Mouse (Mus musculus): ENCODE data around the gene Upk3b. TPM values are rescaled to one million over a fixed set of nuclear protein-coding genes. Genes with fewer than 3 reads are reported as not detected.

The Upk3b gene
- total RNA-seq, 2 experiments from 2014 or later = 13.2 to 14.6 TPM

GRCm38 (mm10) chr5:136075076-136075475 is 36.8 kb downstream of the Upk3b start:
- no peak for DNase-seq

GRCm38 (mm10) chr5:136076284-136076683 is 38.0 kb downstream of the Upk3b start:
- no peak for DNase-seq

- DNase-seq = no peak
Observed at GRCm38 (mm10) chr5:136077001-136077550, 38.8 kb downstream of the Upk3b start.

GRCm38 (mm10) chr5:136078136-136078535 is 39.8 kb downstream of the Upk3b start:
- DNase-seq = no peak

- no peak for DNase-seq
Observed at GRCm38 (mm10) chr5:136082345-136082744, 44.0 kb downstream of the Upk3b start.

GRCm38 (mm10) chr5:136083669-136084107 is 45.4 kb downstream of the Upk3b start, which contains the start of gene Rasa4:
Gene Rasa4 (plus strand): TSS chr5:136083916.
- peak; percentile 94 for DNase-seq

GRCm38 (mm10) chr5:136084144-136084881 is 46.0 kb downstream of the Upk3b start:
- DNase-seq = peak; percentile 43

- peak; percentile 72 for DNase-seq
Observed at GRCm38 (mm10) chr5:136084891-136085651, 46.8 kb downstream of the Upk3b start.

GRCm38 (mm10) chr5:136086290-136086689 is 48.0 kb downstream of the Upk3b start:
- DNase-seq = no peak

- peak; percentile 22 for DNase-seq
Observed at GRCm38 (mm10) chr5:136088821-136089575, 50.7 kb downstream of the Upk3b start.

- DNase-seq = no peak
Observed at GRCm38 (mm10) chr5:136091927-136092326, 53.6 kb downstream of the Upk3b start.

- no peak for DNase-seq
Observed at GRCm38 (mm10) chr5:136094249-136095010, 56.1 kb downstream of the Upk3b start.

- DNase-seq = no peak
Observed at GRCm38 (mm10) chr5:136095089-136095488, 56.8 kb downstream of the Upk3b start.

Other genes with a start within 250 kb of the Upk3b start
- gene Srrm3, start 231.6 kb upstream of the Upk3b start, total RNA-seq (2021) = 1 to 10 TPM; 2.5 to 4.3 TPM
- 10 to 100 TPM; 68.2 to 90.0 TPM for gene Hspb1, start 150.6 kb upstream of the Upk3b start, total RNA-seq (2021)
- gene Ywhag, start 103.9 kb upstream of the Upk3b start, total RNA-seq (2021) = 100 to 1,000 TPM; 413 to 414 TPM
- 1 to 10 TPM; 1.9 to 2.3 TPM for gene Ssc4d, start 64.0 kb upstream of the Upk3b start, total RNA-seq (2021)
- gene Zp3, start 58.4 kb upstream of the Upk3b start, total RNA-seq (2021) = under 1 TPM in 1 of 2 experiments, not detected in 1; 0.30 TPM
- gene Dtx2, start 43.7 kb upstream of the Upk3b start, total RNA-seq (2021) = 10 to 100 TPM; 16.6 to 19.2 TPM
- under 1 TPM; 0.39 to 0.45 TPM for gene Upk3bl, start 16.0 kb downstream of the Upk3b start, total RNA-seq (2021)
- 10 to 100 TPM in 1 of 2 experiments, 1 to 10 TPM in 1; 8.4 to 13.7 TPM for gene Rasa4, start 45.4 kb downstream of the Upk3b start, total RNA-seq (2021)
- 10 to 100 TPM; 84.1 to 89.4 TPM for gene Polr2j, start 78.1 kb downstream of the Upk3b start, total RNA-seq (2021)
- 10 to 100 TPM in 1 of 2 experiments, 1 to 10 TPM in 1; 8.6 to 11.9 TPM for gene Lrwd1, start 97.6 kb downstream of the Upk3b start, total RNA-seq (2021)
- gene Alkbh4, start 97.7 kb downstream of the Upk3b start, total RNA-seq (2021) = 1 to 10 TPM; 5.6 to 9.2 TPM
- 1 to 10 TPM; 5.1 to 6.6 TPM for gene Orai2, start 132.2 kb downstream of the Upk3b start, total RNA-seq (2021)
- gene Prkrip1, start 160.5 kb downstream of the Upk3b start, total RNA-seq (2021) = 10 to 100 TPM; 30.0 to 33.2 TPM
- 10 to 100 TPM; 29.1 to 30.7 TPM for gene Sh2b2, start 208.1 kb downstream of the Upk3b start, total RNA-seq (2021)

Measured in adrenal gland, postnatal 10 days (tissue).